Mouse (Mus musculus): ENCODE measurements around the gene Mrs2.
A peak's percentile ranks its signal among the peaks of the same experiment; 100 is the strongest.
"Not testable (repeated sequence)": the region's sequence is repeated elsewhere in the genome, so short reads cannot be mapped to it uniquely, and the experiment has no call there.

The Mrs2 gene

DNA sequence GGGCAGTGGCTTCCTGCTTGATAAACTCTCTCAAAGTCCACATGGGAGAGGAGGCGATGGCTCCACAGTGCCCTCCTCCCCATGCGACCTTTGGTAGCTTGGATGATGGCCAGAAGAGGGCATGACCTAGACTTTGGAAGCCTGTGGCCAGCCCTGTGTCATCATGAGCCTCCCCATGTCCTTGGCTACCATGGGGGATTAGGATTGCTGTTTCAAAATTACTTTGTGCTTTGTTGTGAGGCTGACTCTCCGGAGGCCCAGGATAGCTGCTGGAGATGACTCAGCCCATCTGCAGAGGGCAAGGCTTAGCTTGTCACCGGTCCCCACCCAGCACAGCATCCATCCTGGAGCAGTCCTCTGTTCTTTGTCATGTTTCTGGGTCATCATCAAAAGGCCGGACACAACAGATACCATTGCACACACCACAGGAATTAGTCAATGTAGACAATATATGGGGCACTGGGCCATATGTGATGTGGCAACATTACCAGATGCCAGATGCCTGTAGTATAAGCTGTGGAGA lies 42.3 kb downstream of the Mrs2 start:
- peak; percentile 12 for DNase-seq (ENCODE audit: low spot score)

DNA sequence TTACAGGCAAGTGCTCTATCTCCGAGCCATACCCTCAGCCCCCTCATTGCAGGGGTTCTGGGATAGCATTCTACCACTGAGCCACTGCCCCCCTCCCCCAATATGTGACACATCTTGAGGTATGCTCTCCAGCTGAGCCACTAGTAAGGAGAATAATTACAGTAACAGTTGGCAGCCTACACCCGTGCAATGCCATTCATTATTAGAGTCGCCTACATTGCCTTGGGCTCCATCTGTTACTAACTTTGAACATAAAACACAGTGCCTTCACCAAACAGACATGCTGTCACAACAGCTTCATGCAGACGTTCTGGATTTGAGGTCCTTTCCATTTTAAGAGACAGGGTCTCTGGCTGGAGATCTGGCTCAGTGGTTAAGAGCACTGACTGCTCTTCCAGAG lies 43.8 kb downstream of the Mrs2 start:
- no peak for DNase-seq (ENCODE audit: low spot score)

DNA sequence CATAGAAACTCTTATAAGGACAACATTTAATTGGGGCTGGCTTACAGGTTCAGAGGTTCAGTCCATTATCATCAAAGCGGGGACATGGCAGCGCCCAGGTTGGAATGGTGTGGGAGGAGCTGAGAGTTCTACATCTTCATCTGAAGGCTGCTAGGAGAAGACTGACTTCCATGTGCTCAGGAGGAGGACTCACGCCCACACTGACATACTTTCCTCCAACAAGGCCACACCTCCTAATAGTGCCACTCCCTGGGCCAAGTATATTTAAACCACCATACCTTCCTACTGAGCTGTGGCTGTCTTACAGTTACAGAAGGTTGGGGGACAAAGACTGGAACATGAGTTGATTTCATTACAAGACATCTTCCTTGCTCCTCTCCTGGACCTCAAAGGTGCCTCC lies 48.4 kb downstream of the Mrs2 start:
- DNase-seq (ENCODE audit: low spot score): not testable (repeated sequence)

DNA sequence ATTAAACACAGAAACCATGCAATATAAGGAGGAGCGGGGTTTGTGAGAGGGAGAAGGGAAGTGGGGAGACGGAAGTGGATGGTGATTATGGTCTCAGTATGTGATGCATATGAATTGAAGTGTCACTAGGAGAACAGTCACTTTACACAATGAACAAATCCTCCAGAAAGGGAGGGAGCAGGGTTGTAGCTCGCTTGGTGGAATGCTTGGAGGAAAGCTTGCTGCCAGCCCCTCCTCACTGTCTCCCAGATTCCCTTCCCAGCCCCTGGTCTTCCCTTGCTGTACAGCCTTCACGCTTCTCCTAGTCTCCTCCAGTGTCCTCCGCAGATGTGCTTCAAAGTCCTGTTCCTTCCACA lies 54.4 kb downstream of the Mrs2 start:
- no peak for DNase-seq (ENCODE audit: low spot score)

DNA sequence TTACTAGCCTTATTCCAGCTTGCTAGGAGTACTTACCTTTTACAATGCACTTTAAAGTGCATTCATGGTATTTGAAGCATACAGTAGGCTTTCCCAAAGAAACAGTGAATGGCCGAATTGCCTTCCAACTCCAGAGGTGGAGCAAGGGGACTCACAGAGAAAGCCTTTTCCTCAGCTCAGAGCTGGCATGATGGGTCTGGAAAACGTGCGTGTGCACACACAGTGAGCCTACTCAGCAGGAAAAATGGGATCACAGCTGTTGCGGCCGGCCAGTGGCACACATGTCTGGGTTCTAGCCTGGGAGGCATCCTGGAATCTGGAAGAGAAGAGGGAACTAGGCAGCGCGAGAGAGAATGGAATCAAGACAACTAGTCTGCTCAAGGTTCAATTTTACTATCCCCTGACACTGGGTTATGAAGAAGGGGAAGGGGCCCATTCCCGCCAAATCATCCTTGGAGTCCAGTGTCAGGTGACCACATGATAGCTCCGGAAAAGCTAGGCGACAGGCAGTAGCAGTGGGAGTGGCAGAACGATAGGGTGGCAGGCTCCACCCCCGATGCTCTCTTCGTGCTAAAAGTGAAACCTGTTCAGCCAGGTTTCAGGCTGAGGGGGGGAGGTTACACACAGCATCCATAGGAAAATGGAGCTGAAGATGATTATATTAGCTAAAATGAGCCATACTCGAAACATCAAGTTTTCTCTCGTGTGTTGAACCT lies 54.9 kb downstream of the Mrs2 start:
- peak; percentile 13 for DNase-seq (ENCODE audit: low spot score)

DNA sequence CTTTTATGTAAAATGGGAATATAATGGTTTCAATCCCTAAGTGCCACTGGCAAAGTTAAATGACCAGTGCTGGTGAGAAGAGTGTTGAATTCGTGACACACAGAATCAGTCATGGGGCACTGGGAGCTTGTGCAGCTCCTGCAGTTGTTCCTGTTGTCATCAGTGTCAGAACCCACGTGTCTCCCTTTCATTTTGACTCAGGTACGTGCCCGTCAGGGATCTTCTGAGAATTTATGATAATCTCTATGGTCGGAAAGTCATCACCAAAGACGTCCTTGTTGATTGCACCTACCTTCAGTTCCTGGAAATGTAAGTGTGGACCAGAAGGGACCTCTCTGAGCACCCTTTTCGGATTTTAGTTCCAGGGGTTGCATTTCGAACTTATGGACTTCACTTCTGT lies 58.1 kb downstream of the Mrs2 start:
- no peak for DNase-seq (ENCODE audit: low spot score)

DNA sequence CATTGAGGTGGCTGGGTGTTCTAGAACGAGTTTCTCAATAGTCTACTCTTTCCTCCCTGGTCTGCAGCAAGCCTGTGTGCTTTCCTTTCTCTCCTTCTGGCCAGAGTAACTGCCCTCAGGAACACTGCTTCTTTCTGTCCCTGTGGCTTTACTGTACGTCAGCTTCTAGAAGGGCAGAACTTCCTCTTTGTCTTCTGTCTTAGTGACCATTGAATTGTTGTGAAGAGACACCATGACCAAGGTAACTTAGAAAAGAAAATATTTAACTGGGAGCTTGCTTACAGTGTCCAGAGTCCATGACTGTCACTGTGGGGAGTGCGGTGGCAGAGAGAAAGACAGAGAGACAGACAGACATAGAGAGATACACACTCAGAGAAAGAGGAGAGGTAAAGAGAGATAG lies 60.1 kb downstream of the Mrs2 start:
- no peak for DNase-seq (ENCODE audit: low spot score)

DNA sequence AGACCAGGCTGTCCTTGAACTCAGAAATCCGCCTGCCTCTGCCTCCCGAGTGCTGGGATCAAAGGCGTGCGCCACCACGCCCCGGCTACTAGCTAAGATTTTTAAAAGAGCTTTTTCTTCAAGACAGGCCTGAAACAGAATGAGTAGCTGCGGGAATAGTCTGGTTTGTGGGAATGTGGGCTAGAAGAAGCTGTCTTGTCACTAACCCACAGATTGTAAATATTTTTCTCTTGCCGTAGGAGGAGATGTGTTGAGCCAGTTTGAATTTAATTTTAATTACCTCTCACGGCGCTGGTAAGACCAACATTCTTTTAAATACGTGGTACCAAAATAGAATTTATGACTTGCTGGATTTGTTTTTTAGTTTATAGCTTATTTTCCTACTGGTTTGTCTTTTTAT lies 61.5 kb downstream of the Mrs2 start:
- DNase-seq (ENCODE audit: low spot score): no peak

DNA sequence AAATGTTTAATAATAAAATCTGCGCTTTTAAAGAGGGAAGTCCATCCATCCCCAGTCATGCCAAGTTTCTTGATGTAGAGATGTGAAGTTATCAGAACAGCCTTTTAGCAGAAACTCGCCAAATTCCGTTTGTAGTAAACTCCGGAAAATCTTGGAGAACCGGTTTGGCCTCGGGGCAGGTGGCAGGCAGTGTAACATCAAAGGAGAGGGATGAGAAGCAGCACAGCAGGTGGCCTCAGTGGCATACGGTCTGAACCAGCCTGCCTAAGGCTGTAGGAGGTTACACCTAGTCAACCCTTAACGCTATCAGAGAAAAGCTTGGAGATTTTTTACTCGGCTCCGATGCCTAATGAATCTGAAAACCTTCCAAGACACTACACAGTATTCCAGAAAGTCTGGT lies 64.7 kb downstream of the Mrs2 start:
- DNase-seq (ENCODE audit: low spot score): no peak

DNA sequence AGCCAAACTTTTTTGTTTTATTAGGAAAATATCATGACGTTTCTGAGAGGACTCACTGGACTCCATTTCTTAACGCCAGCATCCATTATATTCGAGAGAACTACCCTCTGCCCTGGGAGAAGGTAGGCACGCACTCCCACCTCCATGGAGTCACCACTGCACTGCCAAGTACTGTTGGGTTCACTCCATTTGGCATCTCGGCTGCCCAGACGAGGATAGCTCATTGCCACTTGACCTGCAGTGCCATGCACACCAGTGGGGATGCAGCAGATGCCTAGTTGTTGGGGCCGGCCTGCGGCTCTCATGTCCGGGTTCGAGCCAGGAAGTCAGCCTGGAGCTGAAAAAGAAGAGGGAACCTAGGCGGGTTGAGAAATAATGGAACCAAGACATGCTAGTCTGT lies 65.1 kb downstream of the Mrs2 start:
- DNase-seq (ENCODE audit: low spot score): no peak

DNA sequence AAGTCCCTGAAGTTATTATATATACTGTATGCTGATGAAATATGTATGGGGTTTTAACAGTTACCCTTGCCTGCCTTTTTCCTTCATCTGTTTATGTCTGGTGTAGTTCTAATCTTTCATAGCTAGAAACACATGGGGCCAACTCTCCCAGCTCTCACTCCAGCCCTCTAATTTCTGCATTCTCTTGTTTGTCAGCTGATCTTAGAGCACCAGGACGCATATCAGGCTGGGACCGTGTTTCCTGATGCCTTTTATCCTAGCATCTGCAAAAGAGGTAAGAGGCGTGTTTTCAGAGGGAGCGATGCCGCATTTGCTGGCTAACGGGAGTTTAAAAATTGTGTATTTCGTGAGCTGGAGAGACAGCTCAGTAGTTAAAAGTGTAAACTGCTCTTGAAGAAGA lies 67.5 kb downstream of the Mrs2 start:
- no peak for DNase-seq (ENCODE audit: low spot score)

DNA sequence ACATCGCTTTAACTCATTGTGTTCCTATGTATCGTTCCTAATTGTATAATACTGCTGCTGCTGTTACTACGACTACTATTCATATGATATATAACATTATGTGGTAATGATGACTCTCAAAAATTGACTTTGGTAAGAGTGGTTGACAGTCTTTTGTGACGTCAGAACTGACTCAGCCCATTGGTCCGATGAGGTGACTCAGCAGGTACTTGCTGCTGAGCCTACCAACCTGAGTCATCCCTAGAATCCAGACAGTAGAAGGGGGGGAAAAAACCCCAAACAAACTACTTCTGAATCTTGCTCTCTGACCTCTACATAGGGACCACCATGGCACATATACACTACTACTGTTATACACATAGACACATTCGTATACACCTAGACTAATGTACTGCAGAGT lies 71.3 kb downstream of the Mrs2 start:
- no peak for DNase-seq (ENCODE audit: low spot score)

DNA sequence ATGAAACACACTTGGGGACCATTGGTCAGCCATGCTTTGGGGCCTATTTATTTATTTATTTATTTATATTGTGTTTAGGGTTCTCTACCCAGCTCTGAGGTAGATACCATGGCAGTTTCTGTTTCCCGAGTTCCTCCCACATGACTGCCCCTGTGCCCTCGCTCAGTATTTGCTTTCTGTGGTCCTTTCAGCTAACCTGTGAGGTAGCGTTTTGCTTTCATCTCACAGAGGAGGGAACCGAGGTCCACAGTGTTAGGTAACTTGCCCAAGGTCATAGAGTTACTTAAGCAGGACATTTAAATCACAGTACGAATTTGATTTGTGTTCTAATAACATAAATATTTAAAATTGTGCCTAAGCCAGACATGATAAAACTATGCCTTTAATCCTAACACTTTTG lies 73.0 kb downstream of the Mrs2 start:
- no peak for DNase-seq (ENCODE audit: low spot score)

DNA sequence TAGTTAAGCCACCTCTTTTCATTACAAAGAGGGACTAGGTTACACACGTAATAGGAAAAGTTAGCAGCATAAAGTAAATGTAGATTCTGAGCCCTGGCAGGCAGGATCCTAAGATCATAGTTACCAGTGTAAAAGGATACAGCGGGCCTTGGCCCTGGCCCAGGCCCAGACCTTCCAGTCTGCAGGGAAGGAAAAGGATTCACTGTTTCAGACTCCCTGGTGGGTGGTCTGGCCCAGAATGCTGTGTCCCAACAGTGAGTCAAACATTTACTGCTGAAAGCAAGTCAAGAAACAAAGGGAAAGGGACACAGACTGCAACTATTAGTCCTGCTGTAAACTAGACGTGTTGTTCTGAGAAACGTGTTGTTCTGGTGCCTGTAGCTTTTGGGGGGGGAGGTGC lies 74.6 kb downstream of the Mrs2 start:
- DNase-seq (ENCODE audit: low spot score): no peak

DNA sequence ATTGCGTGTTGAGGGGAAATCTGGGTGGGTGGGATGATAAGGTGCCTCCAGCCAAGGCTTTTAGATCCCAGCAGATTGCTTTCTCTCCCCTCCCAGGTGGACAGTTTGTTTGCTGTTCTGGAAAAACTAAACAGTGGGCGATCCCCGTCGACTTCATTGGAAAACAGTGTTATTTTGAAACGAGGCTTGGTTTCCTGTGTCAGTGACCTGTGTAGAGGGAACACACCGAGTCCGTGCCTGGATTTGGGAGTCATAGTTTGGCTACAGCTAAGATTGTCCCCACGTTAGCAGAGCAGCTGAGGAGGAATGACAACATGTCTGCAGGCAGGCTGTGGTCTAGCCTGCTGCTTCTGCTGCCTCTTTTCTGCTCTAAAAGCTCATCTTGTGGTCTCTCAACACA lies 76.9 kb downstream of the Mrs2 start:
- no peak for DNase-seq (ENCODE audit: low spot score)

DNA sequence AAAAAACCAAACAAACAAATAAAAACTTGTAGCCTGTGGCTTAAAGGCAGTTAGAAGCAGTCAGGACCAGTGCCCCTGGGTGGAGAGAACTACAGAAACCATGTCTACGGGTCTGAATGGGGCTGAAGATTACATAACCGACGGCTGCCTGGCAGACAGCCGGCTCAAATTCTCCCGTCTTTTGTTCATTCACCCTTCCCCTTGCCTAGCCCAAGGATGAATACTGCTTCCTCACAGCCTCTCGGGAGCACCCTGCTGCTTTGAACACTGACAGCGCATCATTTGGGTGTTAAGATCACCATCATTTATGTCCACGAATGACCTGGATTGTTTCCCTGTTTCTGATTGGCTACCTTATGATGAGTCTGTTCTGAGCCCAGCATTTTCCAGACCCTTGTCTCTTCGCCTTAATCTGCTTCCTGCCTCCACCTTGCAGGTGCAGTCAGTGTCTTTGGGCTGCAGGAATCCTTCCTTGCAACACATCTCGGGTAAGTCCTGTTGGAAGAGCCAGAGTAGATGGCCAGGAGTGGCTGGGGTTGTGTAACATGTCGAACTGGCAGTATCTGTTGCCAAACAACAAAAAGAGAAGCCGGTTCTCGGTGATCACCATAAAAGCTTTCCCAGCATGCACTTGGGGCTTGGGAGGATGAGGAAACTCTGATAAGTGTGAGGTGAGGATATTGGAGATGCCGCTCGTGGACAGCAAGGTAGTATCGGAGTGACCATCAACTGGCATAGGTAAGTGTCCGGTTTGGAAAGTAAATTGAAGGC lies 77.5 kb downstream of the Mrs2 start, which contains the start of gene Gpld1:
Gene Gpld1, plus strand, starts transcription at position 641 of the 771 bp plus-strand sequence.
- DNase-seq (ENCODE audit: low spot score): no peak

DNA sequence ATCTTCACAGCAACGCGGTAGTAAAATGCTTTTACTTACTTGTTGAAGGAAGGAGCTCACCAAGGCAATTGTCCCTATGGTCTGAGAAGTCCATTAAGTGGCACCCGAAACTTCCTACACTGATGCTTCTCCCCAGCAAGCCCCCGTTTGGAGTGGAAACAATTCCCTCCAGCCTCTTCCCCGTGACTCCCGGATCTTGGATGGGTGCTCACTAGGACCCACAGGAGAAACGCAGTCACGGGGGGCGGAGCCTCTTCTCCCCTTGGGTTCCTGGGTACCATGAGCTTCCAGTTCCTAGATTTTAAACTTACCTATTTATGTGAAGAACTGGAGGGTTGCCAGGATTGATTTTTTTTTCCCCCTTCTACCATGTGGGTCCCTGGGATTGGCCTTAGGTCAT lies 80.7 kb downstream of the Mrs2 start:
- no peak for DNase-seq (ENCODE audit: low spot score)

DNA sequence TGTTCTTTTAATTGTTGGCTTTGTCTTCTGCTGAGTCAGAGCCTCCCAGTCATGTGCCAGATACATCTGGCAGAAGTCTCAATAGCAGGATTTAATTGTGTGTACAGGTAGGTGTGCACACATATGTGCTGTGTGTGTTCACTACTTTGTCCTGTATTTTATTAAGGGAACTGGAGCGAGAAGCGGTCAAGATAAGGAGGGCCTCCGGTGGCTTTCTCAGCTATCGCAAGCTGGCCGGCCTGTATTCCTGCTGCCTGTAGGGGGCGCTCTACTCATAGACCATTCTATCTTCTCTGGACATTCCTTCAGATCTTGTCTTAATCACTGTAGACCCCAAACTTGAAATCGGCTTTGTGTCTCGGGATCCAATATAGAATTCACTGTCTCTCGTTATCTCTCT lies 81.5 kb downstream of the Mrs2 start:
- peak; percentile 14 for DNase-seq (ENCODE audit: low spot score)

DNA sequence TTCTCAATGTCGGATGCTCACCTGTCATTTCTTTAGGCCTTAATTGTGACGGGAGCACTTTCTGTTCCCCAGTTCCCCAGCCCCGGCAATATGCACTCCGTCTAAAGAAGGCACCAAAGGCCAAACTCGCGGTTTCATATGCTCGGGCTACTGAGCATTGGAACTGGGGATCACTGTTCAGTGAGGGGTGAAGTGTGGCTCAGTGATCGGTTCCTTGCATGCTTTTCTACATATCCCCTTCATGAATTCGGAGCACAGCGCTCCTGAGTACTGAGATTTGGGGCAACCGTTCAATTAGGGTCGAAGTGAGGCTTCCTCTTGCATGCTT lies 82.4 kb downstream of the Mrs2 start:
- no peak for DNase-seq (ENCODE audit: low spot score)
